21 mouse cellular contexts compared by ENCODE assay signal in the genomic region with DNA sequence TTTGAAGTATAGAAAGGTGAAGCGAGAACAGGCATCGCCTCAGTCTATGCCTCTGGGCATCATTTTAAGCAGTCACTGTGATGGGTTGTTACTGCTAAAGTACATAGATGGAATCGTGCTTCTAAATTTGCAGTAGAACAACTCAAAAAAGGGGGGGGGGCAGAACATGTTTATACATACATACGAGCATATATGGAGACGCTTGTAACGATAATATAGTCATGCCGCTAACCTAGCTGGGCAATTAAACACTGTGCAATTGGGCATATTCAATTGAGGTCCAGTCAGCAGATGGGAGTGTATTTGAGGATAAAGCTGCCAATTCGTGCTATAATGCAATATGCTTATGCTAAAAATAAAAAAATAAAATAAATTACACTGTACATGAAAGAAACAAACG.
A peak's percentile ranks its signal among the peaks of the same experiment; 100 is the strongest.
DNase-seq lines count a peak whose midpoint lies in the region; ATAC-seq and TF ChIP-seq lines count a peak whose summit lies in the region.
"Had no signal": no experiment of that assay in that cellular context is flagged by ENCODE, and none has a peak within 500 bp of the region (broad histone marks: within the 10 kb centered on the region; RNA-seq: fewer than 3 reads in every experiment).

No protein-coding gene starts in this region.

- H3K9ac ChIP-seq in forebrain, embryonic 15.5 days (replicated peaks): no peak overlapping the region
- no peak overlapping the region for H3K9ac ChIP-seq in neural tube, embryonic 13.5 days
- no peak overlapping the region for H3K9ac ChIP-seq in neural tube, embryonic 15.5 days (replicated peaks)
- H3K9ac ChIP-seq in hindbrain, postnatal 0 days (replicated peaks; ENCODE audit: low read length): no peak overlapping the region
- H3K9ac ChIP-seq in midbrain, postnatal 0 days (replicated peaks; ENCODE audit: low read length, poor library complexity, severe bottlenecking): no peak overlapping the region
- H3K9ac ChIP-seq: heart, embryonic 15.5 days; intestine, embryonic 15.5 days; limb, embryonic 12.5 days; liver, postnatal 0 days had no signal

- no peaks in the 10 kb centered on the region for H3K27me3 ChIP-seq in forebrain, embryonic 15.5 days
- H3K27me3 ChIP-seq in forebrain, embryonic 10.5 days (ENCODE audit: poor library complexity, severe bottlenecking): no peaks in the 10 kb centered on the region
- H3K27me3 ChIP-seq in neural tube, embryonic 13.5 days: no peaks in the 10 kb centered on the region
- H3K27me3 ChIP-seq in neural tube, embryonic 15.5 days (replicated peaks): no peaks in the 10 kb centered on the region
- H3K27me3 ChIP-seq in hindbrain, postnatal 0 days (ENCODE audit: insufficient read depth, low read length): no peaks in the 10 kb centered on the region
- H3K27me3 ChIP-seq in midbrain, postnatal 0 days (ENCODE audit: insufficient read depth, low read length): no peaks in the 10 kb centered on the region
- H3K27me3 ChIP-seq: heart, embryonic 15.5 days; intestine, embryonic 15.5 days; limb, embryonic 12.5 days had no signal

- H3K36me3 ChIP-seq in forebrain, embryonic 15.5 days: no peaks in the 10 kb centered on the region
- no peaks in the 10 kb centered on the region for H3K36me3 ChIP-seq in forebrain, embryonic 10.5 days (replicated peaks)
- no peaks in the 10 kb centered on the region for H3K36me3 ChIP-seq in neural tube, embryonic 13.5 days
- H3K36me3 ChIP-seq in neural tube, embryonic 15.5 days: no peaks in the 10 kb centered on the region
- no peaks in the 10 kb centered on the region for H3K36me3 ChIP-seq in hindbrain, postnatal 0 days (ENCODE audit: insufficient read depth, low read length)
- no peaks in the 10 kb centered on the region for H3K36me3 ChIP-seq in midbrain, postnatal 0 days (ENCODE audit: insufficient read depth, low read length)
- H3K36me3 ChIP-seq: heart, embryonic 15.5 days; intestine, embryonic 15.5 days; limb, embryonic 12.5 days had no signal

- H3K4me3 ChIP-seq in forebrain, embryonic 15.5 days: no peak overlapping the region
- no peak overlapping the region for H3K4me3 ChIP-seq in forebrain, embryonic 10.5 days
- no peak overlapping the region for H3K4me3 ChIP-seq in neural tube, embryonic 13.5 days
- no peak overlapping the region for H3K4me3 ChIP-seq in neural tube, embryonic 15.5 days (replicated peaks)
- H3K4me3 ChIP-seq in hindbrain, postnatal 0 days (ENCODE audit: low read length): no peak overlapping the region
- H3K4me3 ChIP-seq in midbrain, postnatal 0 days (ENCODE audit: low read depth, low read length): no peak overlapping the region; the same call in 1 of the 2 replicates
- H3K4me3 ChIP-seq: heart, embryonic 15.5 days; intestine, embryonic 15.5 days; limb, embryonic 12.5 days had no signal

- no peak for DNase-seq in forebrain, embryonic 10.5 days (ENCODE audit: extremely low spot score, low spot score)
- DNase-seq in hindbrain, postnatal 0 days (ENCODE audit: low spot score): peak; percentile 12
- DNase-seq in midbrain, postnatal 0 days (ENCODE audit: low spot score): peak; percentile 15
- DNase-seq: adrenal gland, postnatal 14 days; B cell, adult 2 months; cerebellum, adult 9-10 months; heart, postnatal 4 days; kidney, adult 8-10 months; kidney, postnatal 14 days; liver, postnatal 0 days; lung, postnatal 10 days; right cerebral cortex, postnatal 25 days; spleen, adult 18-20 months had no signal

- no peaks in the 10 kb centered on the region for H3K9me3 ChIP-seq in forebrain, embryonic 15.5 days
- H3K9me3 ChIP-seq in forebrain, embryonic 10.5 days: no peaks in the 10 kb centered on the region
- H3K9me3 ChIP-seq in neural tube, embryonic 13.5 days: no peaks in the 10 kb centered on the region
- no peaks in the 10 kb centered on the region for H3K9me3 ChIP-seq in neural tube, embryonic 15.5 days (replicated peaks)
- no peaks in the 10 kb centered on the region for H3K9me3 ChIP-seq in hindbrain, postnatal 0 days (ENCODE audit: low read length)
- H3K9me3 ChIP-seq in midbrain, postnatal 0 days (ENCODE audit: low read length): no peaks in the 10 kb centered on the region
- H3K9me3 ChIP-seq: heart, embryonic 15.5 days; intestine, embryonic 15.5 days; limb, embryonic 12.5 days had no signal

- peaks cover 9% of the 10 kb centered on the region for H3K4me1 ChIP-seq in forebrain, embryonic 15.5 days
- peaks cover 6% of the 10 kb centered on the region for H3K4me1 ChIP-seq in forebrain, embryonic 10.5 days
- H3K4me1 ChIP-seq in neural tube, embryonic 13.5 days (replicated peaks): peaks cover 9% of the 10 kb centered on the region; the same call in 1 of the 2 replicates
- no peaks in the 10 kb centered on the region for H3K4me1 ChIP-seq in neural tube, embryonic 15.5 days
- no peaks in the 10 kb centered on the region for H3K4me1 ChIP-seq in hindbrain, postnatal 0 days (ENCODE audit: insufficient read depth, low read length)
- H3K4me1 ChIP-seq in midbrain, postnatal 0 days (ENCODE audit: insufficient read depth, low read length): no peaks in the 10 kb centered on the region
- H3K4me1 ChIP-seq: heart, embryonic 15.5 days; intestine, embryonic 15.5 days; limb, embryonic 12.5 days had no signal

- 73% methylated on average over 9 of the region's 9 CpGs for whole genome bisulfite sequencing in forebrain, embryonic 15.5 days
- 91% methylated on average over 9 of the region's 9 CpGs for WGBS in forebrain, embryonic 10.5 days
- WGBS in neural tube, embryonic 13.5 days: 74% methylated on average over 9 of the region's 9 CpGs
- 74% methylated on average over 9 of the region's 9 CpGs for WGBS in neural tube, embryonic 15.5 days
- WGBS in hindbrain, postnatal 0 days: 75% methylated on average over 9 of the region's 9 CpGs
- 47% methylated on average over 9 of the region's 9 CpGs for WGBS in midbrain, postnatal 0 days

- H3K27ac ChIP-seq in forebrain, embryonic 15.5 days (replicated peaks): peak overlapping the region; percentile 73
- no peak overlapping the region for H3K27ac ChIP-seq in forebrain, embryonic 10.5 days
- peak overlapping the region; percentile 43 for H3K27ac ChIP-seq in neural tube, embryonic 13.5 days (replicated peaks)
- no peak overlapping the region for H3K27ac ChIP-seq in neural tube, embryonic 15.5 days (replicated peaks)
- peak overlapping the region; percentile 45; the same call in 1 of the 2 replicates for H3K27ac ChIP-seq in hindbrain, postnatal 0 days
- peak overlapping the region; percentile 55; the same call in 1 of the 2 replicates for H3K27ac ChIP-seq in midbrain, postnatal 0 days (ENCODE audit: low read depth, low read length)
- H3K27ac ChIP-seq: heart, embryonic 15.5 days; intestine, embryonic 15.5 days; limb, embryonic 12.5 days had no signal

- no peak overlapping the region for H3K4me2 ChIP-seq in forebrain, embryonic 15.5 days (replicated peaks)
- no peak overlapping the region for H3K4me2 ChIP-seq in neural tube, embryonic 13.5 days
- no peak overlapping the region for H3K4me2 ChIP-seq in neural tube, embryonic 15.5 days
- no peak overlapping the region for H3K4me2 ChIP-seq in hindbrain, postnatal 0 days (ENCODE audit: low read depth, low read length)
- 0 out of 2 replicates have a peak overlapping the region, but pooled peaks have one; percentile 20 for H3K4me2 ChIP-seq in midbrain, postnatal 0 days (ENCODE audit: low read depth, low read length, poor library complexity, severe bottlenecking)
- H3K4me2 ChIP-seq: heart, embryonic 15.5 days; intestine, embryonic 15.5 days; limb, embryonic 12.5 days; liver, embryonic 11.5 days had no signal

- TF ChIP-seq CTCF in hindbrain, postnatal 0 days (IDR thresholded peaks at IDR 0.05; ENCODE audit: low read depth): no peak
- TF ChIP-seq CTCF in midbrain, postnatal 0 days (IDR thresholded peaks at IDR 0.05): no peak

- ATAC-seq in forebrain, embryonic 15.5 days (replicated peaks): no peak; the same call in 1 of the 2 replicates
- ATAC-seq in neural tube, embryonic 13.5 days (ENCODE audit: low read depth): no peak
- no peak for ATAC-seq in neural tube, embryonic 15.5 days (ENCODE audit: low FRiP score)
- no peak for ATAC-seq in hindbrain, postnatal 0 days
- no peak for ATAC-seq in midbrain, postnatal 0 days (ENCODE audit: low FRiP score)
- ATAC-seq in CD4-positive, CD25-positive, alpha-beta regulatory T cell, adult 4 months: no peak
- ATAC-seq: intestine, embryonic 15.5 days; liver, postnatal 0 days had no signal

Comparison
In these comparisons a context has a peak if more than half of its experiments do, and no peak if none do; other contexts are left out.
1. H3K27ac ChIP-seq: peak in forebrain, embryonic 15.5 days (single experiment), neural tube, embryonic 13.5 days (single experiment), hindbrain, postnatal 0 days (single experiment) and midbrain, postnatal 0 days (single experiment); none in forebrain, embryonic 10.5 days (single experiment) and neural tube, embryonic 15.5 days (single experiment).